Mouse (Mus musculus) spleen, adult 2 months (tissue): ENCODE data around the gene Coil.

Experiments used
- CTCF ChIP-seq: fragments of 200-500 bp; IDR thresholded peaks from 2 replicates; pipeline ENCODE4 v1.5.1; 2011; ENCODE audit warnings: mild to moderate bottlenecking, inconsistent platforms; ENCODE audit not compliant: insufficient read depth, insufficient read length, insufficient replicate concordance; ENCODE audit errors: extremely low read depth
- POLR2A ChIP-seq: fragments of 200-500 bp; IDR thresholded peaks from 2 replicates; pipeline ENCODE4 v1.6.1; 2011; ENCODE audit warnings: low read depth, low read length, inconsistent platforms

GRCm38 (mm10) chr11:89009066-89009465 is 39.0 kb downstream of the Coil start:
- TF ChIP-seq CTCF, result no peak
- TF ChIP-seq POLR2A, result no peak
